8 mouse cellular contexts compared by ENCODE assay signal in the genomic region with DNA sequence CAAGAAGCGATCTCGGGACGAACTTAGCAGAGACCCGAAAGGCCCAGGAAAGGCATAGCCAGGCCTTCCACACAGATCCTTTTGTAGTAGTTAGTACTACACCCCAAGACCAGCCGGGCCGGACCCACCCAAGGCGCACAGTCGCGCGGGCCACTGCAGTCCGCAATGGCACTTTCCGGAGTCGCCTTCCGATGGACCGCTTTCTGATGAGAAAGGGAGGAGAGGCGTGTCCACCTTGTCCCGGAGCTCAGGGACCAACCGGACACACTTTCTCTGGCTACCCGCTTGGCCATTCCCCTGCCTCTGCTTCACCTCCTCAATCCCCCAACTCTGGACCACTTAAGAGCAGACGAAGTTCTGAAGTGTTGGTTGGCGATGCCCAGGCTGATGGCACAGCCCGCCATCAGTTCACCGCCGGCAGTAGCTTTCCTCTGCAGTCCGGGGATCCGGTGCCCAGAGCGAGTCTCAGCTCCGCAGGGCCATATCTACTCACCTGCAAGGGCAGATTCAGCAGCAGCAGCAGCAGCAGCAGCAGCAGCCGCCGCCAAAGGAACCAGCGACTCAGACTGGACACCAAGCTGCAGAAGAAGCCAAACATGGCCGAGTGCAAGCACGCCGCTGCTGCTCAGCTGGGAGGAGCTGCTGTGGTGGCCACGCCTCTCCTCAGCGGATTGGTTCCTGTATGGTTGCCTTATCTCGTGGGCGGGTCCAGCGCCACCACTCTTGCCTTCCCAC. TPM values are rescaled to one million over a fixed set of nuclear protein-coding genes. Genes with fewer than 3 reads are reported as not detected.
DNase-seq lines count a peak whose midpoint lies in the region.

Gene Tnfrsf22, minus strand, starts transcription at position 628 of the 735 bp plus-strand sequence.

- peak; percentile 73 to 75 for DNase-seq in adrenal gland, adult 18-20 months (ENCODE audit: low spot score in 2 of 2)
- peak; percentile 91 for DNase-seq in embryo, embryonic 10.5 days (ENCODE audit: low spot score)
- peak; percentile 77 for DNase-seq in gastrocnemius, postnatal 10 days
- DNase-seq in induced T-regulatory cell, adult 2 months (ENCODE audit: low read depth): peak; percentile 92
- peak; percentile 41 to 57 for DNase-seq in left cerebral cortex, adult 8-10 months (ENCODE audit: low spot score in 2 of 2)
- peak; percentile 75 to 78 for DNase-seq in right cerebral cortex, adult 2 months (ENCODE audit: low spot score in 2 of 2)
- peak; percentile 21 for DNase-seq in urinary bladder, postnatal 10 days (ENCODE audit: low spot score)

- no peaks in the 10 kb centered on the region for H3K36me3 ChIP-seq in megakaryocyte, embryonic 14.5 days (replicated peaks; ENCODE audit: low read length)

- H3K4me1 ChIP-seq in megakaryocyte, embryonic 14.5 days: peaks cover 8% of the 10 kb centered on the region

- H3K9me3 ChIP-seq in megakaryocyte, embryonic 14.5 days: peaks cover 25% of the 10 kb centered on the region

- H3K4me3 ChIP-seq in megakaryocyte, embryonic 14.5 days (replicated peaks): peak within 1 kb of the TSS; percentile 89

- H3K27me3 ChIP-seq in megakaryocyte, embryonic 14.5 days (replicated peaks): peaks cover 17% of the 10 kb centered on the region

RNA-seq across cellular contexts. Expression of gene Tnfrsf22, which starts in this region (rescaled TPM):
- 1 to 10 TPM; 5.7 to 7.7 TPM for total RNA-seq in adrenal gland, adult 18-20 months (2021)
- 1 to 10 TPM; 2.5 to 3.9 TPM for total RNA-seq in gastrocnemius, postnatal 10 days (2021)
- 1 to 10 TPM; 1.0 to 2.9 (median 2.8) TPM for total RNA-seq in left cerebral cortex, adult 8-10 months (2022)
- not detected in 2 replicates for polyA plus RNA-seq in megakaryocyte, embryonic 14.5 days (2012; ENCODE audit: insufficient read depth, low replicate concordance)

Comparison
In these comparisons a context has a peak if more than half of its experiments do, and no peak if none do; other contexts are left out.
1. Peak in every context shown above with its lines: DNase-seq and H3K4me3 ChIP-seq.
2. DNase-seq: peak in every context shown above with its lines; median percentile 92 in induced T-regulatory cell, adult 2 months; 91 in embryo, embryonic 10.5 days; 77 in gastrocnemius, postnatal 10 days; 76 in right cerebral cortex, adult 2 months; 74 in adrenal gland, adult 18-20 months; 49 in left cerebral cortex, adult 8-10 months; 21 in urinary bladder, postnatal 10 days.